Mouse (Mus musculus) ES-Bruce4 (cell line): ENCODE results near the gene Rasgrf2. TPM values are rescaled to one million over a fixed set of nuclear protein-coding genes. Genes with fewer than 3 reads are reported as not detected.
A peak's percentile ranks its signal among the peaks of the same experiment; 100 is the strongest.

Source experiments
- H3K27ac ChIP-seq: 2 replicates; pipeline ENCODE4 v1.5.1; 2012; ENCODE audit warnings: low read length, inconsistent platforms; ENCODE audit not compliant: insufficient read depth
- H3K27me3 ChIP-seq: 2 replicates; pipeline ENCODE4 v1.6.1; 2012; ENCODE audit warnings: mild to moderate bottlenecking, low read length, inconsistent platforms; ENCODE audit not compliant: control insufficient read depth, poor library complexity, insufficient read depth, severe bottlenecking
- H3K36me3 ChIP-seq: 2 replicates; pipeline ENCODE4 v1.6.1; 2012; ENCODE audit warnings: inconsistent platforms, mild to moderate bottlenecking, low read length, moderate library complexity; ENCODE audit not compliant: control insufficient read depth, poor library complexity, insufficient read depth, severe bottlenecking
- H3K4me1 ChIP-seq: one replicate; pipeline ENCODE4 v1.8.1; 2011; ENCODE audit warnings: low read length; ENCODE audit not compliant: control insufficient read depth, insufficient read depth
- H3K4me3 ChIP-seq: 2 replicates; pipeline ENCODE4 v1.5.1; 2011; ENCODE audit warnings: low read depth, mild to moderate bottlenecking, low read length
- H3K9ac ChIP-seq: 2 replicates; pipeline ENCODE4 v1.6.1; 2012; ENCODE audit warnings: low read depth, mild to moderate bottlenecking, inconsistent platforms; ENCODE audit not compliant: poor library complexity, severe bottlenecking
- H3K9me3 ChIP-seq: replicated peaks from 2 replicates; pipeline ENCODE4 v1.6.1; 2012; ENCODE audit warnings: mild to moderate bottlenecking, low read length, inconsistent platforms; ENCODE audit not compliant: control insufficient read depth, poor library complexity, insufficient read depth, severe bottlenecking
- CTCF ChIP-seq: IDR thresholded peaks from one replicate; pipeline ENCODE4 v1.8.1; 2011; ENCODE audit warnings: low read depth, low read length
- EP300 ChIP-seq: IDR thresholded peaks from 2 replicates; pipeline ENCODE4 v1.6.1; 2011; ENCODE audit warnings: low read depth, low read length; ENCODE audit not compliant: insufficient read depth
- POLR2A ChIP-seq: IDR thresholded peaks from one replicate; pipeline ENCODE4 v1.8.1; 2011; ENCODE audit warnings: low read length; ENCODE audit not compliant: insufficient read depth
- polyA plus RNA-seq: library from polyadenylated mRNA; stranded (reverse); fragments of >200 nt; gene quantifications from 2 replicates; pipeline ENCODE4 v1.2.4, GENCODE M21; 2011; ENCODE audit warnings: low read depth; ENCODE audit not compliant: missing spikeins, insufficient read depth, insufficient read length

The Rasgrf2 gene
- polyA plus RNA-seq, 1 experiment = not detected

- no peak for TF ChIP-seq POLR2A
- TF ChIP-seq EP300 = no peak
- TF ChIP-seq CTCF = no peak
- no peak overlapping the region for H3K27ac ChIP-seq
- no peaks in the 10 kb centered on the region for H3K36me3 ChIP-seq
- H3K4me1 ChIP-seq = no peaks in the 10 kb centered on the region
- no peak overlapping the region for H3K9ac ChIP-seq
- H3K9me3 ChIP-seq = no peaks in the 10 kb centered on the region
- peaks cover 8% of the 10 kb centered on the region for H3K27me3 ChIP-seq
- H3K4me3 ChIP-seq = peak overlapping the region; percentile 74
Measured at GRCm38 (mm10) chr13:92130994-92131383, 467 bp downstream of the Rasgrf2 start.

- Histone ChIP-seq H3K9me3 (no peaks in the 10 kb centered on the region), H3K27ac (no peak overlapping the region), H3K27me3 (peaks cover 8% of the 10 kb centered on the region), H3K4me3 (no peak overlapping the region), H3K9ac (no peak overlapping the region), H3K36me3 (no peaks in the 10 kb centered on the region), H3K4me1 (no peaks in the 10 kb centered on the region)
- TF ChIP-seq EP300 = no peak
- no peak for TF ChIP-seq POLR2A
- no peak for TF ChIP-seq CTCF
Measured at GRCm38 (mm10) chr13:92129877-92130276, 1.6 kb downstream of the Rasgrf2 start.

GRCm38 (mm10) chr13:92125902-92126301, 5.6 kb downstream of the Rasgrf2 start:
- H3K4me1 ChIP-seq = no peaks in the 10 kb centered on the region
- peaks cover 4% of the 10 kb centered on the region for H3K27me3 ChIP-seq
- no peak overlapping the region for H3K9ac ChIP-seq
- no peak overlapping the region for H3K27ac ChIP-seq
- H3K9me3 ChIP-seq = no peaks in the 10 kb centered on the region
- TF ChIP-seq EP300 (no peak), CTCF (no peak), POLR2A (no peak)
- H3K4me3 ChIP-seq = no peak overlapping the region
- no peaks in the 10 kb centered on the region for H3K36me3 ChIP-seq

GRCm38 (mm10) chr13:92119623-92120022, 11.8 kb downstream of the Rasgrf2 start:
- no peak overlapping the region for H3K9ac ChIP-seq
- H3K4me3 ChIP-seq = no peak overlapping the region
- no peaks in the 10 kb centered on the region for H3K9me3 ChIP-seq
- no peaks in the 10 kb centered on the region for H3K27me3 ChIP-seq
- no peak overlapping the region for H3K27ac ChIP-seq
- no peaks in the 10 kb centered on the region for H3K36me3 ChIP-seq
- no peaks in the 10 kb centered on the region for H3K4me1 ChIP-seq
- TF ChIP-seq CTCF = no peak
- TF ChIP-seq EP300 = no peak
- TF ChIP-seq POLR2A = no peak

- no peak overlapping the region for H3K4me3 ChIP-seq
- no peak overlapping the region for H3K27ac ChIP-seq
- no peaks in the 10 kb centered on the region for H3K4me1 ChIP-seq
- H3K9ac ChIP-seq = no peak overlapping the region
- H3K27me3 ChIP-seq = no peaks in the 10 kb centered on the region
- no peaks in the 10 kb centered on the region for H3K36me3 ChIP-seq
- H3K9me3 ChIP-seq = no peaks in the 10 kb centered on the region
- TF ChIP-seq POLR2A (no peak), EP300 (no peak), CTCF (no peak)
Measured at GRCm38 (mm10) chr13:92114076-92114475, 17.4 kb downstream of the Rasgrf2 start.

- H3K27ac ChIP-seq = no peak overlapping the region
- H3K36me3 ChIP-seq = no peaks in the 10 kb centered on the region
- H3K4me3 ChIP-seq = no peak overlapping the region
- no peak overlapping the region for H3K9ac ChIP-seq
- TF ChIP-seq CTCF = no peak
- TF ChIP-seq POLR2A = no peak
- TF ChIP-seq EP300 = no peak
- H3K9me3 ChIP-seq = no peaks in the 10 kb centered on the region
- no peaks in the 10 kb centered on the region for H3K27me3 ChIP-seq
- no peaks in the 10 kb centered on the region for H3K4me1 ChIP-seq
Measured at GRCm38 (mm10) chr13:92108237-92108636, 23.2 kb downstream of the Rasgrf2 start.
